Mouse (Mus musculus) C3H10T1/2 (cell line): ENCODE measurements around the gene Gm31371. TPM values are rescaled to one million over a fixed set of nuclear protein-coding genes. Genes with fewer than 3 reads are reported as not detected.

Source experiments
- polyA plus RNA-seq, 2 experiments: library from polyadenylated mRNA; unstranded; fragments of >200 nt; fragmentation: generic; extraction: Trizol; gene quantifications; one replicate each; pipeline ENCODE4 v1.2.1; 2012; ENCODE audit warnings: missing spikeins in 2 of 2

Gm31371 gene
- not detected for polyA plus RNA-seq

DNA sequence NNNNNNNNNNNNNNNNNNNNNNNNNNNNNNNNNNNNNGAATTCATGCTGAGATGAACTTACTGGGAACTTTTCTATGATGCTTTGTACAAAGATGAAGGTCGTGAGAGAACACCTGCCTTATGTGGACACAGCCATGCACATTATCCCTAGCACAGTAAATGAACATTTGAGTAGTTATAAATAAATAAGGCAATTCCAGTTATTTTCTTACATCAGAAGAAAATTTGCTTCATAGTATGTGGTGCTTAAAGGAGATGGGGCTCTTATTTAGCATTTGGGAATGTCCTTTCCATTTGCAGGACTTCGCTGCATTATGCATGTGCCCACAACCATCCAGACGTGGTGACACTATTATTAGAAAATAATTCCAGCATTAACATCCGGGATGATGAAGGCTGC, at the start of gene Gm31371:
Gene Gm31371, plus strand, starts transcription at position 301 of the 400 bp plus-strand sequence.

Other genes starting within 250 kb of the Gm31371 start
- gene 4930467E23Rik, start 173.8 kb upstream of the Gm31371 start, polyA plus RNA-seq = not detected